Mouse (Mus musculus): ENCODE measurements around the gene Lix1l.

DNA sequence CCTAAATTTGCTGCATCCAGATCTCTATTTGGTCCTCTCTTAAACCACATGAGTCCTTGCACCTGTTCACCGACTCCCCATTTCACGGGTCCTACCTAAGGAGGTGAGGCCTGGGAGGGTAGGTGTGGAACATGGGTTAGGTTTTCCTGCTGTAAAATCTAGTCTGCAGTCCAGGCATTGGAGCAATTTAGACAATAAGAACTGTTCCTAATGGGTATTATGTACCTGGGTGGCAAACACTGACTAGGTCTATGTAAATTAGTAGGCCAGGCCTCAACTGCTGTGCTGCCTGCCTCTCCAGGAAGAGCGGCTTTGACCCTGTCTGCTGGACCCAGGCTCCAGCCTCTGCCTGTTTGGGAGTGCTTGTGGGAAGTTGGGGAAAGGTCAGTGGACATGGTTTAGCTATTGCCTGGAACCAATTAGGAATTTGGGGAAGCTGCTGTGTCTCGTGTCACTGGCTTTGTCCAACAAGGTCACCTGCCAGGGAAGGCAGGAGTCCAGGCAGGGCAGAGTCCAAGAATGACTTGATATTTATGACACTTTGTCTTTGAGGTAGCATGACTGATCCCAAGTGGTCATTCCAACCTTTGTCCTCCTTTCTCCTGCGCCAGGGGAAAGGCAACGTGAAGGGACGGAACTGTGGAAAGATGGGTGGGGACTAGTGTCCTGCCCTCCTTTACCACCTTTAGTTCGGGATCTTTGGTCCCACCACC lies 25.5 kb upstream of the Lix1l start:
- TF ChIP-seq MAFK (IDR thresholded peaks at IDR 0.05; ENCODE audit: insufficient read depth, low read depth, low read length) (no peak), ZNF384 (IDR thresholded peaks at IDR 0.05; ENCODE audit: low read depth, low read length) (no peak), CHD2 (IDR thresholded peaks at IDR 0.05; ENCODE audit: low read depth, low read length) (no peak)

Measured in ES-E14 (cell line).